Mouse (Mus musculus) granulocyte monocyte progenitor cell, adult 5-6 weeks (primary cell): ENCODE measurements around the gene Emc3. TPM values are rescaled to one million over a fixed set of nuclear protein-coding genes. Genes with fewer than 3 reads are reported as not detected.

Experiments used
- ATAC-seq: replicated peaks from 2 replicates; pipeline ENCODE4 v1.8.0; 2016; ENCODE audit warnings: mild to moderate bottlenecking, moderate TSS enrichment, inconsistent platforms; ENCODE audit not compliant: poor library complexity, severe bottlenecking
- total RNA-seq, 2 experiments: library from RNA; stranded (forward) in 1 of 2; stranded (reverse) in 1 of 2; fragments of 200-712, 200-1000 nt in 1 of 2; fragments of >200 nt in 1 of 2; fragmentation: Nextera tagmentation in 1 of 2; gene quantifications; 2 replicates each; pipeline ENCODE4 v1.2.3; 2014 to 2017

The Emc3 gene
- total RNA-seq (2014; fragmentation: Nextera tagmentation) (47.4 and 48.0 TPM in 2 replicates), total RNA-seq (2017) (38.7 and 41.8 TPM in 2 replicates)

DNA sequence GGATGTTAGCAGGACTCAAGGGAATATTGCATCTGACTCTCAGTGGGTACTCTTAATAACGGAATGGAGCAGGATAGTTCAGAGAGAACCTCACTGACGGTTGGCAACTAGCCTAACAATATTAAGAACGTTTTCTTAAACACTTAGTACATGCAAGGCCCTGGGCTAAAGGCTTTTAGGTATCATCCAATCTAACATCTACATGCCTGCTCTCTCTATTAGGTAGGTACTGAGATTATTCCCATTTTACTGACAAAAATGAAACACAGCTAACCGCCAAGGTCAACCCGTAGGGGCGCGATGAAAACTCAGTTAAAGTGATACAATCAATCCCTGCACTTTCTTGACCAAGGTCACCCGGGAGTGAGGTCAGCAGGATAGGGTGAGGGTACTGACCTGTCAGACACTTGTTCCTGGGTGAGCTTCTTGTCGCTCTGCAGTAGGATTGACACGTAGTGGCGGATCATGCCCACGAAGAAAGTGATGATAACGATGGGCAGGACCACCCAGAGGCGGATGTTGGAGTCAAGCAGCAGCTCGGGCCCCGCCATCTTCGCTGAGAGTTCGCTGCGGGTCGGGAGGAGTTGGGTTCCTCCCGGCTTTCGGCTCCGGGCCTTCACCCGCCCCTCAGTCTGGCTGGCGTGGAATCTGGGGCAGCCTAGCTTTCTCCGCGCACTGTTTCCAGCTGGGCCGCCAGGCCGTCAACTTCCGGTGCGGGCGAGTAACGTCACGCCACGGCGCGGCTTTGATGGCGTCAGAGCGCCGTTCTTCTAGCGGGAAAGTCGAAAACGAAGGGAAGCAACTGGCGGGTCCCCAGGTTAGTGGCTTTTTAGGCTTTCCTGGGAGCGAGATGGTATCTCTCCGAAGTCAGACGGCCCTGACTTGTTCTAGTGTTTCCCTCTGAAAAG is at the start of gene Emc3, which contains the start of gene Fancd2:
TSS of gene Emc3 (minus strand) at position 721 of the 908 bp plus-strand sequence.
TSS of gene Fancd2 (plus strand) at position 751 of the 908 bp plus-strand sequence.
- peak; percentile 96 for ATAC-seq

DNA sequence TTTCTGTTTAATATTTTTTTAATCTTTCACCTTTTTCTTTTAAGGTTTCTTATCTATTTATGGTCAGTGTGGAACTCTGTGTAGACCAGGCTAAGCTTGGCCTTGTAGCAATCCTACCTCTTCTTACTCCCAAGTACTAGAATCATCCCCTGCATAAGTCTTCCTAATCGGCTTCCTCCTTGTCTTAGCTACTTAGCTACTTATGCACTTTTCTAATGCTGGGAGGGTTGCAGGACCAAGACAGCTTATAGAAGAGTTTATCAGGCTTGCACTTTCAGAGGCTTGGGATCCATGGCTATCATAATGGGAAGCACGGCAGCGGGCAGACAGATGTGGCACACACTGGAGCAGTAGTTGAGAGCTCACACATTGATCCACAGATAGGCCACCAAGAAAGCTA is 47.9 kb upstream of the Emc3 start:
- no peak for ATAC-seq

DNA sequence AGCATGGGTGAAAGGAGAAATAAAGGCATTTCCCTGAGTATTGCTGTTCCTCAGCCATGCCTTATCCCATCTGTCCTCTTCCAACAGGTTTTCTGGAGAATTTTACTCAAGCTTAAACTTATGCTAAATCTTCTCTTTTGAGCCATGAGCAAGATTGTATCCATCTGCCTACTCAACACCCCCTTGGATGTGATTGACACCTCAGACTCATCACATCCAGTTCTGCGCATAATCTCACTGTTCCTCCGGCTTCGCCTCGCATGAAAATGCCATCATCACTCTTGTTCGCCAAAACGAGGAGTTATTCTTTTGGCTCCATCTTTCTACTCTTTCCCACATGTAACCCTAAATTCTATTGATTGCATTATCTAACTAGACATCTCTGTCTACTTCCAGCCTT is 44.6 kb upstream of the Emc3 start:
- ATAC-seq = no peak

DNA sequence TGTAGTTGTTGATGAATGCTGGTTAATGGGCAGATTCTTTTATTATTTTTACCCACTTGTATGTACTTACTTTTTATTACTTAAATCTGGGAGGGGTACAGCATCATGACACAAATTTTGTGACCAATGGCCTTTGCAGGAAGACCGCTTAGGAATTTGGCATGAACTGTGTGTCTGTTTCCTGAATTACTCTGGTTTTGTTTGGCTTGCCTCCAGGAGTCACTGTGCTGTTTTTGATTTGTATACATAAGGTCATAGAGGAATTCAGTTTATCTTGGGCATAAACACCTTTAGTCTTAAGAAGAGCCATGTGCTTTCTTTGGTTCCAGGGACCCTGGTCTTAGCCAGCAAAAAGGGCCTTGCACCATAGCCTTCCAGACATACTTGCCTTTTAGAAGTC is 33.1 kb upstream of the Emc3 start:
- ATAC-seq = no peak

DNA sequence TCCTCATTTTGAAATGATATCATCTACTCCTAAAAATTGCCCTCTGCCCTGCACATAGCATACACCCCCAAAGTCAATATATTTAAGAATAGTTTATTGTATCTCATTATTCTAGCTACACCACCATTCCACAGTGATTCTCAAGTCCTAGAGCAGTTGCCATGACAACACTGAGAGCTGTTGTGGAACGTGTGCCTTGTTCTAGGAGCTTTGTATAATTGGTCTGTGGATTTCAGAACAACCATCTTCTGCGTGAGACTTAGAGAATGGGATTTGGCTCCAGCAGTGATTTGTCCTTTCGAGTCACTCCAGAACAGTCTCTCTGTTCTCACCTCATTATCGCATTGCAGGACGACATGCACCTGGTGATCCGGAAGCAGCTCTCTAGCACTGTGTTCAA is 28.3 kb upstream of the Emc3 start:
- ATAC-seq = no peak

DNA sequence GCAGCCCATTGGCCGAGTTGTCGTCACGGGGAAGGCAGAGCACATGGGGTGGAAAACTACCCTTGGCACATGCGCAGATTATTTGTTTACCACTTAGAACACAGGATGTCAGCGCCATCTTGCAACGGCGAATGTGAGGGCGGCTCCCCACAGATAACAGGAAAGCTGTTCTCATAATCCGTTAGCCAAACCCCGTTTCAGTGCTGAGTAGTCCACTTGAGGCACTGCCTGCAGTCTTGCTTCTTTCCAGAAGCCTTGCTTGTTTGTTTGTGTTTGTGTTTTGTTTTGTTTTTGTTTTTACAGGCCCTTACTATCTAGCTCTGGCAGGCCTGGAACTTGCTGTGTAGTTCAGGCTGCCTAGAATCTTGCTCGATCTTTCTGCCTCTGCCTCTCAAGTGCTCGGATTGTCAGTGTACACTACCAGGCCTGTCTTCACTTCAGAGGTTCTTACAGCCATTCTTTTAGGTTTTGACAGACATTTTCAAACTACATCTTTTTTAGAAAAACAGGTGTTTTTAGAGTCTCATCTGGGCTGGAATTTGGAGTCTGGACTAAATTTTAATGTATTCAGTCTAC is 12.5 kb upstream of the Emc3 start:
- no peak for ATAC-seq

DNA sequence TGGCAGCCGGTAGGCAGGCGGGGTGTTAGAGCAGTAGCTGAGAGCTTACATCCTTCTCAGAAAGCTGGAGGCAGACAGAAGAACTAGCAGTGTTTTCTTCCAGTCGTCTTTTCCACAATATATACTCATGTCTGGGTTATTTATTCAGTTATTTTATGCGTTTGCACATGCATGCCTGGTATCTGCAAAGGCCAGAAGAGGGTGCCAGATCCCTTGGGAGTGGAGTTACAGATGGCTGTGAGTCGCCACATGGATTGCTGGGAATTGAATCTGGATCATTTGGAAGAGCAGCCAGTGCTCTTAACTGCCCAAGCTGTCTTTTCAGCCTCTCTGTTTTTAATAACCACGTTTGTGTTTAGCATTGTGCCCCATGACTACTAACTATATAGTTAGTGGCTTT is 10.2 kb upstream of the Emc3 start:
- ATAC-seq = no peak

DNA sequence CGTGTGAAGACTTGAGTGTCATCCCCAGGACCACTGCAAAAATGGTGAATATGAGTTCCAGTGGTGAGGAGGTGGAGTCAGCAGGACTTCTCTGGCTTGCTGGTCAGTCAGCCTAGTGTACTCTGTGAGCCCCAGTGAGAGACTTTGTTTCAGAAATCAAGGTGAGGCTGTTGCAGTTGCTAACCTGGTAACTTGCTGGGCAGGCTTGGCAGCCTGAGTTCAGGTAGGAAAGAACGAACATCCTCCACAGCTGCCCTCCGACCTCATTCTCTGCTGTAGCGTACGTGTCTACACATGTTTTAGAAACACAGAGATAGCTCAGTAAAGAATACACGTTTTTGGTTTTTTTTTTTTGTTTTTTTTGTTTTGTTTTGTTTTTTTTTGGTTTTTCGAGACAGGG is 3.4 kb upstream of the Emc3 start:
- no peak for ATAC-seq

DNA sequence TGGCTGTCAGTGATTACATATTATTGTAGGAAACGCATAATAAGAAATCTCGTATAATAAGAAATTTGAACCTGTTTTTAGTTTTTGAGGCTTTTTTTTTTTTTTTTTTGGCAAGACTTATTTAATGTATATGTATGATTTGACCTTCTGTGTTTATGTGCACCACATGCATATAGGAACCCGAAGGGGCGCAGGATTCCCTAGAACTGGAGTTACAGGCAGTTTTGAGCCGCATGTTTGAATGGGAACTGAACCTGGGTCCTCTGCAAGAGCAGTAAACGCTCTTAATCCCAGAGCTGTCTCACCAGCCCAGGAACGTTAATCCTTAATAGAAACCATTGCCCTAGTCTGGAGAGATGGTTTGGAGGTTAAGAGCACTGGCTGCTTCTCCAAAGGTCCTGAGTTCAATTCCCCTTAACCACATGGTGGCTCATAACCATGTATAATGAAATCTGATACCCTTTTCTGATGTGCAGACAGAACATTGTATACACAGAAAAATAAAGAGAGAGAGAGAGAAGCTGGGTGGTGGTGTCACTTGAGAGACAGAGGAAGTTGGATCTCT is 470 bp upstream of the Emc3 start:
- no peak for ATAC-seq

DNA sequence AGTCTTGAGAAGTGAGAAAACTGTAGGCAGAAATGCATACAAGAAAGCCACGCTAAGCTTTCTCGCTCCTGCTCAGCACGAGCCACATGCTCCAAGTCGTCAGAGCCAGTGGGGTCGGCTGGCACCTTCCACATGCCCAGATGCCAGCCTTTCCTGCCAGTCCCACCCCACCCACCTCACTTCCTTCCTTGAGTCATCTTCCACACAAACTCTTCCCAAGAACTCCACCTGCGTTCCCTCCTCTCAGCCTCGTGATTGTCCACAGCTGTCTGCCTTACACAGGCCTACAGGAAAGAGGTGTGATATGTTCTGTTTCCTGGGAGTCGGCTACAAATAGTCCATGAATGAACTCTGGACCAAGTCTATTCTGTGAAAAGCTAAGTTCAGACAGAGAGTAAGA is 8.0 kb downstream of the Emc3 start:
- no peak for ATAC-seq

DNA sequence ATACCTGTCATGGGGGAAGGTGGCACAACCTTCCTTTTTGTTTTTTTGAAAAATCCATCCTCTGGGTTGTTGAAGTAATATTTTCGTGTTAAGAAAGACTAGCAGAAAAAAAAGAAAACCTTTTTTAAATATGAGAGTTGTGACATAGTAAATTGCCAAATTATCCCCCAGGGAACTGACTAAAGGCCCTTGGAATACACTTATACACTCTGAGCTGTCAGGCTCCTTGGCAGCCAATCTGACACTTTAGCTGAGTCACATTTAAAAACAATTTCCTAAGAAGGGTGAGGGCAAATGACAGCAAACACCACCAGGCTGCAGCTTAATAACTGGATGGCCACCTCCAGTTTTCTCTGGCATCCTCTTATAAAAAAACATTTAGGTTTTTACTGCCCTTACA is 9.1 kb downstream of the Emc3 start:
- ATAC-seq = no peak

DNA sequence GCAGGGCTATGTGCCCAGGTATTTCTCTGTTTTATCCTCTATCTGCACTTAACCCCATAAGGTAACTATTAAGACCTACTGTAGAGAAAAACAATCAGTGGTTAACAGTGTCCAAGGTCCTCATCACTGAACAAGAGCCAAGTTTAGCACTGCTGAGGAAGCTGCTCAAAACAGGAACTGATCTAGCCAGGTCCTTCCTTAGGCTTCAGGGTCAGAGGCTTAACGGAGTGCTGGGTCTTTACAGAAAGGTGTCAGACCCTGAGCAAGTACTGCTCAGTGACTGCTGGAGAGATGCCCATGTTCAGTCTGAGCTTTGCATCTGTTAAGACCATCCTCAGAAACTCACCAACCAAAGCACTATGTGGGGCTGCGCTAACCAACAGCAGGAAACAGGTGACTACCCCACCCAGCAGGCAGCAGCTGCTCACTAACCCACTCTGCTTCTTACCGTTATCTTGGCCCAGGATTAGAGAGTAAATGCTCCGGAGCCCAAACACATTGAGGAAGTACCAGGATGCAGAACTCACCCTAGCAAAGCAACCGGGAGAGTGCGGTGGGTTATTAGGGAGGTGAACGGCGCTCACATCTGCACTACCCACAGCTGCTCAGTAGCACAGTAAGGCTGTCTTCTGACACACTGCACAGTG is 13.9 kb downstream of the Emc3 start:
- peak; percentile 85 for ATAC-seq

DNA sequence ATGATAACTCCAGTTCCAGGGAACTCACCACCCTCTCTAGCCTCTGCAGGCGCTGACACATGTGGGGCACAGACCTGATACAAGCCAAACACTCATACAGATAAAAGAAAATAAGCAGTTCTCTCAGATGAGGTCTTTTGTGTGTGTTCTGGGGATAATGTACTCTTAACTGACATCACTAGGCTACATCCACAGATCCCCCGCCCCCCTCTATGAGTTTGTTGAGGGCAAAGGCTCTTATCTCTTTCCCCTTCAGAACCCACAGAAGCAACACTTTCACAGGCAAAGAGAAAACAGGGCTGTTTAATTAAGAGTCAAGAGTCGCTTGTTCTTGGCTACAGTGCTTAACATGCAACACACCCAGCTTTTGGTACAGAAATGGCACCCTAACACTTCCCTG is 16.9 kb downstream of the Emc3 start:
- ATAC-seq = no peak

DNA sequence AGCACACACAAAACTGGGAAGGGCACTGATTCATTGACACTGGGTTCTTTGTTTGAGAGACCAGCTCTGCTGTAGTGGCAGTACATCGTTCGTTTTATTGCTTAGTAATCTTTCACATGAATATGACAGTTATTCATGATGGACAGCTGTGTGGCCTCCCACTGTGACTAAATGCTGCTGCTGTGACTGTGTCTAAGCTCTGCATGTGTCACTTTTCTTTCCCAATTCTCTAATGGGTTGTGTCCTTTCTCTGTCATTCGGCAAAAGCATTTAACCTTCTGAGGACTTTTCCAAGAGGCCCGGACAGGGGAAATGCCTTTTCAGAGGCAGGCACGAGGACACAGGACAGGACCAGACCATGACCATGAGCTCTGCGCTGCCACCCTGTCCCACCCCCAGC is 17.5 kb downstream of the Emc3 start:
- ATAC-seq = no peak

DNA sequence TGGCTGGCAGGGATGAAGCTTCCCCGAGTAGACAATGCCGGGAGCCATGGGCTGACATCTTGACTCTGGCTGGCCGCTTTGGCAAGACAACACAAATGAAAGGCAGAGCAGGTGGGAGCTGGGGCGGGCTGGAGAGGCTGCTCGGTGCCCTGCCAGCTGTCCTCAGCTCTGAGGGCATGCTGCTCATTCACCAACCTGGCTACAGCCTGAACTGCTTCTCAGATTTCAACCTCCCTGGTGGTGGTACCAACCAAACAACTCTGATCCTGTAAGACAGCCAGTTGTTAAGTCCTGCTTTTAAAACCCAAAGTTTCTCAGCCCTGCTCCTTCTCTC is 22.5 kb downstream of the Emc3 start:
- no peak for ATAC-seq

DNA sequence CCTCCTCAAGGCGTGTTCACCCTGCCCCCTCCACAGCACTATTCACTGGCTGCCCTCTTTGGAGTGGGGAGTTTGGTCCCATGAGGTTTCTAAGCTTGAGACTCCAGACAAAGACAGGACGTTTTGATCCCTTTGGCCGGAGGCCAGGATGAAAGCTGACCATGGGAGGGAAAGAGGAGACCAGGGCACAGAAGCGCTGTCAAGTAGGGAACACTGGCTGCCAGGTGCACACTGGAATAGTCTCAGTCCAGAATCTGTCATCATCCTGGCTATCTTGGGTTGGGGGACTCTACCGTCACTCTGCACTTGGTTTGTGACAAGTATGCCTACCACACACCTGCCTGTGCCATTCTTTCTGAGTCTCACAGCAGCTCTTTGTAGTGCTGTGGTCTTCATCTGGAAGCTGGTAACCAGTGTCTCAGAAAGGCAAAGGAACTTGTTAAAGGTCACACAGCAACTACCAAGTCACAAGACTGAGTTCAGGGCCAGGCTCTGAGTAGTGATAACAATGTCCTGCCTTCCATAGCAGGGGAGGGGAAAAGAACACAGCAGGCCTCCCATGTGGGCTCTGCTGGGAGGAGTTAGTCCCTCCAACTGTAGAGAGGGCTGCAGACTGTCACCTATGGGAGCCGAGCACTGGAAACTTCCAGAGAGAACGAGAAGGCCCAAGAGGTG is 23.0 kb downstream of the Emc3 start:
- no peak for ATAC-seq

DNA sequence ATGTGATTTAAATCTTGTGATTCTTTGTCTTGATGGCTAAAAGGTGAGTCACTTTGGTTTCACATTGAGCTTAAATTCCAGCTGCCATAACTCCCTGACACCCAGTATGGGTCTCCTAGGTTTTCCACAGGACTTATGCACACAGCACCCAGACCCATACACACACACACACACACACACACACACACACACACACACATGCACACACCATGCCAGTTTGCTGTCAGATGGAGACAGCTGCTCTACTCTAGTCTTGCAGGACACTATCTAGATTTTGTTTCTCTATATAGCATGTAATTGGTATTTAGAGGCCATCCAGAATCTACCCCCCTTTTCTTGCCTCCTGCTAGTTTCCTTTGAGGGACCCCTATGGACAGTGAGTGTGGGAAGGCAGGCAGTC is 24.3 kb downstream of the Emc3 start:
- no peak for ATAC-seq

DNA sequence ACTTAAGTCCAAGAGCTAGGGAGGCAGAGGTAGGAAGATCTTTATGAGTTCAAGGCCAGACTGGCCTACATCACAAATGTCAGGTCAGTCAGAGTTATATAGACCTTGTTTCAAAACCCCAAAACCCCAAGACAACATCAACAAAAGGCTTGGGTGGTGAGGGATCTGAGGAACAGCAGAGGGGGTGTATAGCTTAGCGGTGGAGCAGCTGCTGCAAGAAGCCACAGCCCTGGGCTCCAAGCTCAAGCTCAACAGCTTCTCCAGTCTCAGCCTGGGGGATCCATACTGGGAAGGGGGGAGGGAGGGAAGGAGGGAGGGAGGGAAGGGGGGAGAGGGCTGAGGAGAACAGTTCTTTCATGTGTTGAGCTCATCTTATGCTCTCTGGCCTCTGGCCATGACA is 25.8 kb downstream of the Emc3 start:
- no peak for ATAC-seq

DNA sequence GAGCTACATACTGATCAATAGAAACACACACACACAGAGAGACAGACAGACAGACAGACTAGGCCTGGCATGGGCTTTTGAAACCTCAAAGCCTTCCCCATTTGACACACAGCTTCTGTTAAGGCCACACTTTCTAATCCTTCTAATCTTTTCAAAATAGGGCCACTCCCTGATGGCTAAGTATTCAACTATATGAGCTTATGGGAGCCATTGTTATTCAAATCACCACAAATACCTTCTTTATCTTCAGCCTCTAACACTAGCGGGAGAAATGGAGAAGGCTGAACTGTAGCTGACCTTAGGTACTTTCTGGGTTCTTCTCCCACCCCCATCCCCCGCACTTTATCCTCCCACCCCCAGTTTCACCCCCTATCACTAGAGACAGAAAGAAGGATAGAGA is 28.7 kb downstream of the Emc3 start:
- no peak for ATAC-seq

DNA sequence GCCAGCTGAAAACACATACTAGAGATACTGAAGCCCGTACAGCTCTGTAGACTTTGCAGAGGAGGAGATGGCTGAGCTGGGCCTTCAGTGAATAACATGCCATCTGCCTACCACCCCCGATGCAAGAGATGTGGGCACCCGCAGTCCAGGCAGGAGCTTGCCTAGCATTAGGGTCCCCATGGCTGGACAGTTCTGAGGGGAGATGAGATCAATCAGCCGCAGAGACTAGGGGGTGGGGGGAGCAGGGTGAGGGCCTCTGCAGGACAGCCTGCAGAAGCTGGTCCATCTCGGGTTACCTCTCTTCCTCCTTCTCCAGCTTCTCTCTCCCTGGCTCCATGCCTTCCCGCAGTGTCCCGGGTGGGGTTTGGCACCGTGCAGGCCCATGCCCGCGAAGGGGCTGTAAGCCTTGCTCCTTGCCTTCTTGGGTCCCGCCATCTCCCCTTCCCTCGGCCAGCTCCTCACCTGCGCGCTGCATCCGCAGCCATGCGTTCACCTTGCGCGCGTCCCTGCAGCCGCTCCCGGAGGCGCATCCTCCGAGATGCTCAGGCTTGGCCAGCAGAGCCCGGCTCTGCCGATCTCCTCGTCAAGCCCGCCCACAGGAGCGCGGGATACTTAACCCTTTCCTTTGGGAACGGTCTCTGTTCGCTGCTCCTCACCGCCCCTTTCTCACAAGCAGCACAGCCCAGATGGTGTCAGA is 29.9 kb downstream of the Emc3 start, which contains the start of gene Prrt3:
TSS of gene Prrt3 (minus strand) at position 544 of the 697 bp plus-strand sequence.
- peak; percentile 40 for ATAC-seq
